Mouse (Mus musculus) T-helper 17 cell (primary cell): ENCODE measurements around the gene Glis3.

Experiments used
- in situ Hi-C, 2 experiments: fragments of 300-600 bp; cut with MboI, MseI; formaldehyde crosslinking; loops; 1 replicate in 1 of 2; 2 replicates in 1 of 2; pipeline ENCODE4 v1.15.1; 2025; ENCODE audit warnings: high pct_unique_total_duplicates in 2 of 2

Glis3 gene

DNA sequence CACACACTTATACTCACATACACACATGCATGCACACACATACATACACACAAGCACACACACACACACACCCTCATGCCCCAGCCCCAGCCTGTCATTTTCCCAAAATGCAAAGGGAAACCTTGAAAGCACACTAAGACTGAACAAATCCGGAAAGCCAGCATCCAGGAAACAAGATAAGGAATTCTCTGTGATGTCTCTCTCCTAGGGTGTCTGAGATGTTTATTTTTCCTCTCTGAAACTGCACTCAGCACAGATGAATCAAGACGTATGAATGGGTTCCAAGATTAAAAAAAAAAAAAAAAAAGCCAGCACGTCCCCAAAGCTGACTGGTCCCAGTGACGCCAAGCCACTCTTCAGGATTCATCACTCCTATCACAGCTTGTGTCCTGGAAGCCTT lies 85.7 kb downstream of the Glis3 start:
- in situ Hi-C loops, result no loop called here

DNA sequence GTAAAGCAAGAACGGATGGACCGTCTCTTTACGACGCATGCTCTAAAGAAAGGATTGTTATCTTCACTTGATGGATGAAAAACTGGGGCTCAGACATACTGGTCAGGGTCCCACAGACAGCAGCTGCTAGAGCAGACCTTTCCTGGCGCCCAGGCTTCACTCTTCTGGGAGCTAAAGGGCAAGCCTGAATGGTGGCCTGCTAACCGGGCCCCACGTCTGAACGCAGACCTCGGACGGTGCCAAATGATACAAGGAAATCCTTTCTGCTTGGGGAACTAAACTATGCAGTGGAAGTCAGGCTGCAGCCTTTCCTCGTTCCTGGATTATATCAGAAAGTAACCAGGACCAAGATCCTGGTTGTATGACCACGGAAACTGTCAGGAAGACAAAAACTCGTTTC lies 86.9 kb downstream of the Glis3 start:
- in situ Hi-C loops, result no loop called here

DNA sequence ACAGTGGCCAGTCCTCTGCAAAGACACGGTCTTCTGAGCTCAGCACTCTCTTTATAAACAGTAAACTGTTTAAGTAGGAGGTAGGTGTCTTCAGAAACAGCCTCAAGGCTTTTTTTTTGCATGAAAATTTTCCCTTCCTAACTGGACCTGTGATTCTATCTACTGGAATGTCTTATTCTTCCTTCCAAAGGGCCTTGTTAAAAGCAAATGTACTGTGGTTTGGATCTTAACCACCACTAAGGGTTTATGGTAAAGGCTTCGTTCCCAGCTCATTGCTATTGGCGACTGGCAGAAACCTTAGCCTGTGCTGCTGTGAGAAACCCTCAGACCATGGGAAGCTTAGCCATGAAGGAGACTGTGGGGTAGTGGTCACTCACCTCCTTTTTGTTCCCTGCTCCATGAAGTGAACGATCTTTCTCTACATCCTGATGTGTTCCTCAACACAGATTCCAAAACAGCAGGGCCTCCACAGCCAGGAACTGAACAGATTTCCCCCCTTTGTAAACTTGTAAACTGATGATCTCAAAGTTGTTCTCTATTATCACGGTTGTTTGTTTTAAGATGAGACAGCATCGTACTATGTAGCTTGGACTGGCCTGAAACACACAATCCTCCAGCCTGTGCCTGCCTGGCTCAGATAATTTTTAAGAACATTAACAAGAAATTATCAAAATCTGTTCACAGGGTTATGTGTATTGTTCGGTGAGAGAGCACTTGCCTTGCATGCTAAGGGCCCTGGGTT lies 88.0 kb downstream of the Glis3 start:
- in situ Hi-C loops, result no loop called here

DNA sequence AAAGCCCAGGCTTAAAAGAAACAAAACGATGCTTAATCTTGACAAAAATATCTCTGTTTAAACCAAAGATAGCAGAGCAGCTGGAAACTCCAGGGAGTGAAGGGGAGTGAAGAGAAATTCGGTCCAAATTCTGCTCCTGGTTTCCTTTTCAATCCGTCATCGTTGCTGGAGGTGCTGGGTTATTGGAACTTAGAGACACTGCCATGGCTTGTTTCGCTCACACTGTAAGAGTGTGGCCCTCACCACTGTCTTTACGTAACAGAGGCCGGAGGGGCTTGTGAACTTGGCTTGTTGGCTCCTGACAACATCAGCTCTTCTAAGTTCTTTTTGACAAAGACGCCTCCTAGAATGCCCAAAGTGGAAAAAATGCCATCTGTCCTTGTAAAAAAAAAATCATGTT lies 99.4 kb downstream of the Glis3 start:
- in situ Hi-C loops, result no loop called here

DNA sequence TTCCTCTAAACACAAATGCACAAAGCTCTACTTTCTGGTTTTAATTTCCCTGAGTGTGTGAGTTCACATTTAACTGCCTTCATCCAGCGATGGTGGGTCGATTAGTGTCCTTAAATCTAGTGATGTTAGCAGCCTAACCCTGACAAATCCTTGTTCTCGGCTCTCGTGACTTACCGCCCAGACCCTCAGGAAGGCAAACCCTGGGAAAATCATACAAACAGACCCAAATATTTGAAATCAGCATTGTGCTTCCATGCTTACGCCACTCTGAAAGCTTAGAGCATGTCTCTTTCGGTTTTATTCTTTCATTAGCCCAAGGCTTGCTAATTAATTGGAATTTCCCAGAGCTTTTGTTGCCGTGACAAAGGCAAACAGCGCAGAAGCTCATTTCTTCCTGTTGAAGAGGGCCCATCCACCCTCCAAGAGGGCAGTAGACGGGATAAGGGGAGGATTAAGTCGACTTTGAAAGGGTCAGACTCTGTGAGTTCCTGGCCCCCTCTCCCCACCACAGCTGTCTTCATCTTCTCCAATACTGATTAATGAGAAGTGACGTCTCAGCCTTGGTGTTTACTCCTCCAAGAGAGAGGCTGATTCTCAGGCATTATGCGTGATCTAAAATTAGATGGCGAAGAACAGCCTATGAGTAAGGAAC lies 100.0 kb downstream of the Glis3 start:
- in situ Hi-C loops, result no loop called here

DNA sequence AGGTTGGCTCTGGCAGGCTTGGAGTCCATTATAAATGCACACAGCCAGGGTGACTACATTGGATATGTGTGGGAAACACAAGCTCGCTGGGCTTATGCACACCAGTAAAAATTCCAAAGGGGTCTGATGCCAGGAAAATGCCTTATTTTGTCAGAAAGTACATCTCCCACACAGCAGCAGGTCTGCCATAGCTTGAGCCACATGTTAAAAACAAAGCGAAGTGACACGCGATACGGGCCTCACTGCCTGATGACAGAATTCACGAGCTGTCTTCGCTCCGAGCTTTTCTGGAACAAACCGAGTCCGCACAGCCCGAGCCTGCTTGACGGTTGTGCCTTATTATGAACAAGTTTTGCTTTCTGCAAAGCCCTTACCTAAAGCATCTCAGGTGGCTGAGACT lies 102.9 kb downstream of the Glis3 start:
- in situ Hi-C loops, result no loop called here

DNA sequence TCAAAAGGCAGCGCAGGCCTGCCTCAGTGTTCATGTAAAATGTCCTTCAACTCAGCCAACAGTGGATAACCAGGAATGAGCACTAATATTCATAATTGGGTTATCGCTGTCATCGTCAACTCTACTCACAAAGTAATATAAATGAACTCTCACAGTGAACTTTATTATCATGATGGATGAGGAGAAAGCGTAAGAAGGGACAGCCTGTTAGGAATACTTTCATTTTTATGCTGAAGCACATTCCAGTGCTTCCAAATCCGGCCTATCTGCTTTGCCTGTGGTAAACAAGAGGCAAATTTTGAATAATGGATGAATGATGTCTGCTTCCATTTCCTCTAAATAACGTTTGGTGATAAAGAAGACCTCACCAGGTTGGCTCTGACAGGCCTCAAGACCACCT lies 103.3 kb downstream of the Glis3 start:
- in situ Hi-C loops, result no loop called here

DNA sequence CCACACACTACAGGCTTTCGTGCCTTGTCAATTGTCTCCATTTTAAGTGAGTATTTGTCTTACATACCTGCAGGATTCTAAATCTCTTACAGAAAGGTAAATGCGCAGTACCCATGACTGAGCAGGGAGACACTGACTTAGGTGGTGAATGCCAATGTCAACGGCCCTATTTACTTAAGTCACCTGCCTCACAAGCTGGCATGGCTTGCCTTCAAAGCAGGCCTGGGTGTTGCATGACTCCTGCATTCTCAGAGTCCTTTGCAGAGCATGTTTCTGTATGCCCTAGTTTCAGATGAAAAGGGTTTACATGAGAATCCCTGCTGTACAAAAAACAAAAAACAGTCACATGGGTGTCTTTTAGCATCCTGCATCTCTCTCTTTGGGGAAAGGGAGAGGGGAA lies 106.2 kb downstream of the Glis3 start:
- in situ Hi-C loops, result no loop called here

DNA sequence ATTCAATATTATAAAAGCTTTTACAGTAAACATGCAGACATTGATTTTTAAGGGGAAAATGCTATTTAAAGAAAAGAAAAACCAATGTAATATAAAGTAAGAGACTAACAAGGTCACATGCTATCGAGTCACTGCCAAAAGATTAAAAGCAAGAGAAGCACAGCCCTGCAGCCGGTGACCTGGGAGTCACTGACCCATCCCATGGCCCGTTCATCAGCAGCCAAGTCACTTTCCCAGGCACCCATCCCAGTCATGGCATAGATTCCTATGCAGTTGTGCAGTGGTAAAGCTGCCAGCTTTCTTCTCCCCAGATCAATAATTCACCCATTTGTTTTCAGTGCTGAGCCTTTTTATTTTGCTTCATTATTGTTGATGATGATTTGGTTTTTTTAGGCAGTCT lies 110.0 kb downstream of the Glis3 start:
- in situ Hi-C loops, result no loop called here

DNA sequence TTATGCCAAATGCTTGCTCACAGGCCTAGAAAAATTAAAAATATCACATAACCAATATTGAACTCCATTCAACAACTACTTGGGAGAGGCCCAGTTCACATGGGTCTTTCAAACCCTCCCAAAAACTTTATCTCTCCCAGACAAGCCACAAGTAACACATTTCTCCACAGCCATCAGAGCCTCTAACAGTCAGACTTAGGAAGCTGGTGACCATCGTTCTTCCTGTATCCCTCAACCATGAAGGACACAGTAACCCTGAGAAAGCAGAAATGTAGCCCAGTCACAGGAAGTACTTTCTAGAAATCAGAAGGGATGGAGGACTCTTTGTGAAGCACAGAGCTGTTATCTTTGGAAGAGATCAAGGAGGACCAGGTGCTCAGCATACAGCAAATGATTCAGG lies 112.8 kb downstream of the Glis3 start:
- in situ Hi-C loops, result no loop called here

DNA sequence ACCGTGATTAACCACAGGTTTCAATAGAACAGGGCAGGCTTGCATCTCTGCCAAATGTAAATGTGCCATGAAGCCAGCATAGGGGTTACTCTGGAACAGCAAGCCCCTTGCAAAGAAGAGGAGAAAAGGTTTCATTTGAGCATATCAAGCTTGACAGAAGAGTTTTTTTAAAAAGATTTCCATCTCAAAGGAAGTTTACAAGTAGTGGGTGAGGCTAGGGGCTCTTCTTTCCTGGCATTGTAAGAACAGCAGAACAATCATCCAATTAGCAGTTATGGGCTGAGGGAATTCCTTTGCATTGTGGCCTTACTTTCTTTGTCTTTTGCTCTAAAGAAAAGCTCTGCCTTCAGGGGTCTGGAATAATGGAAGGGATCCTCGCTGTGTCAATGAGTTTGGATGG lies 113.3 kb downstream of the Glis3 start:
- in situ Hi-C loops, result no loop called here

DNA sequence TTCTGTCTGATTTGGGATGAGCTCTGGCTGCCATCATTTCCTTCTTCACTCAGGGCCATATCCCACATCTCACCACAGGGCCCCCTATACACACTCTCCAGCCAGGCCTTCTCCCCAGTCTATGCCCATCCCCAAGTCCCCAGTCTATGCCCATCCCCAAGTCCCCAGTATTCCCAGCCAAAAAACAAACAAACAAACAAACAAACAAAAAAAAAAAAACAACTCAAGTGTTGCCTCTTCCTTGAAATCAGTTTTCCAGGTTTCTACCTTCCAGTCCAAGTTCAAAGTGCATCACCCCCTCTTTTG lies 118.2 kb downstream of the Glis3 start:
- in situ Hi-C loops, result no loop called here

DNA sequence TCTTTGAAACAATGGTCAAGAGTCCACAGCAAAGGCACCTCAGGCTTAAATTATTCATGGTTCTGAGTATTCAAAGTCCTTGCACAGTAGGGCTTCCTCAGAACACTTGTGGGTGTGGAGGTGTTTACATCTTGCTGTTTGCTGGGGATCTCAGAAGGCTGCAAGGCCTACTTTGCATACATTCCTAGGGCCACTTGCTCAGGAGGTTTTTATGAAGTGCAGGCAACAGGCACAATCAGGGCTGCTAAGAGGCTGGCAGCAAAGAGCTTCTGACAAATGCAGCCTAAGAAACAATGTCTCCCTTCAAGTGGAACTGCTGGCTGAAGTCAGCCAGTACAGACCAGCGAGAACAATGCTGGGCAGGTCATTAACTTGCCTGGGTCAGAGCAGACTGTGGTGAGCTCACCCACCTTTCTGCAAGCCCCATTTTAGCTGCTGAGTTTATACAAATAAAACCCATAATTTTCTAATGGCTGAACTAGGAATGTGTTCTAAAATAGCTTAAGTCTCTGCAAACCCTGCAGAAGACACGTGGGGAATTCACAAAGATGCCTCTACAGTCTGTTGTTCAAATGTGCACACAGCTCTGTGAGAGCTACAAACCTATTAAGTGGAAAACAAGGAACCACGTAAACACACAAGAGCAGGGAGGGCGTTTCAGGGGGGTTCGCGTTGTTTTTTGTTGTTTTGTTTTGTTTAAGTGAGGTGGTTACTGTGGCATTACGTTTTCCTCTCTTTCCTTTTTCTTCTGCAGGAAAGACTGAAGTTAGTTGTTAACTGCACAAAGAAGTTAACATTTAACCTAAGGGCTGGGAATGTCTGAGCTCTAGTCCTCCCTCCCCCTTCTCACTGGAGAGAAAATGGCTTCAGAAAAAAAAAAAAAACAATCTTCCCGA lies 118.8 kb downstream of the Glis3 start:
- in situ Hi-C loops, result no loop called here

DNA sequence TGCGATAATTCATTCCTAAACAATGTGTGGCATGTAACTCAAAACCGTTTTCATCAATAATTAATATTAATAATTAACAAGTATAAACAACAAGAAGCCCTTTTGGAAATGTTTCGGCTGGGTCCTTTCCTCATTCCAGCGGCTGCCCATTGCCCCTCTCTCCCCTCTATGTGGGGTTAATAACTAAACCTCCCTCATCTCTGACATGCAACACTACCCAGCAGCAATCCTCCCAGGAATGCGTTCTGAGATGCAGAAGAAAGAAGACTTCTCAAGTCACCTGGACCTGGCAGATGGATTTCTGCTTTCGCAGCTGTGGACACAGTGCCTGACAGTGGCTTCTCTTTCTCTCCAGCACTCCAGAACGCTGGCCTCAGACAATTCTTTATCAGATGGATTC lies 120.0 kb downstream of the Glis3 start:
- in situ Hi-C loops, result no loop called here

DNA sequence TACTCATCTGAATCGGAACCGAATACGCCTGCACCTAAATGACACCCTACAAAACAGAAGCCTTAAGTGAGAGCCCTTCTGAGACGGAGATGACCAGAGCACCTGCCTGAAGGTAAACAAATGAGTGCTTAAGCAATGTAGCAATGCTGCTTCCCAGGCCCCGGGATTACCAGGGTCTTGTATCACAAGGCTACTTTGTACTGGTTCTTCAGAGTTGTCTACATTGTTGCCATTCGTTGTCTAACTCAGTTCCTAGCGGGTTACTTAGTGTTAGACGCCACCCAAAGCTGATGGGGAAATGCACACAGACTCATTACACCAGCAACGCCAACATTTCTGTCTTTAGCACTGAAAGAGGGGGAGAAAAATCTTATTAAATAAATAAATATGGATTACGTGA lies 120.5 kb downstream of the Glis3 start:
- in situ Hi-C loops, result no loop called here

DNA sequence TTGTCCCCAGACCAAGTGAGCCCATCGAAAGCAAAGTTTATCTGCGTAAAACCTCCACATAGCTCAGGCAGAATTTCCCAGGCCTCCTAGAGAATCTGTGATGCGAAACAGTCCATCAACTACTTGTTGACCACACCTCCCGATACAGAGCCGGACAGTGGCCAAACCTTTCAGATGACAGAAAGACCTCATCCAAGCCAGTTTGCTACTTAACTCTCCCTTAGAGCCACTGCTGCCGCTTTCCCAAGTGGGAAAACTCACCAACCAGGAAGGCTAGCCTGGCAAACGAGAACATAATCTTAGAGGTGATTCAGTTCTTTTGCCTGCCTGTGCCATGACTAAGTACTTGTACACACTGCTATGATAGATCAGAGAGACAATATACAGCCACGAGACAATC lies 121.2 kb downstream of the Glis3 start:
- in situ Hi-C loops, result no loop called here

DNA sequence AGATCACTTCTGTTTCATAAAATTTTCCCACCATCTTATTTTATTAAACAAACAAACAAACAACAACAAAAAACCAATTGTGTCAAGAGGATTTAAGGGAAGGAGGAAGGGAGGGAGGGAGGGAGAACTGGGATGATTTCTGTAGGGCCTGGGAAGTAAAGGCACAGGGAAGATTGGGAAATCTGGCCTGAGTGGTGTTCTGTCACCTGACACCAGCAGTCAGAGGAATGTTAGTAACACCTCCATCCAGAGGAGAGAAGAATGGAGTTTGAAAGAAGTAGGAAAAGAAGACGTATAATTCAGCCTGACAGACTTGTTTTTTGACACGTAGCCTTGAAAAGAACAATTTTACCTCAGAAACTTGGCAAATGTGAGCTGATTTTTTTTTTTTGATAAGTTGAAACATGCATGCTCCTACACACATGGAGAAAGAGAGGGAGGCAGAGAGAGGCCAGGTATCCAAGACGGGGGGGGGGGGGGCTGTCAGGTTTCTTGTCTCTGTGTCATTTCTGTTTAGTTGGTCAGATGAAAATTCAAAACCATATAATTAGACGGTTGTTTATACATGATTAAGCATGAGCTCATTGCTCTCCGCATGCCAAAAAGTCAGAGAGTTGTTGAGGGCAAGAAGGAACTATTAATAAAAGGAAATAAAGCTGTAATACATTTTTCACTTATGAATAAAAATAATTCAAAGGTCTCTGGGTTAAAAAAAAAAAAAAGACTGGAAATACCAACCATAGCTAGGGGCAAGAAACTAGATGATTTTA lies 122.1 kb downstream of the Glis3 start:
- in situ Hi-C loops, result no loop called here

DNA sequence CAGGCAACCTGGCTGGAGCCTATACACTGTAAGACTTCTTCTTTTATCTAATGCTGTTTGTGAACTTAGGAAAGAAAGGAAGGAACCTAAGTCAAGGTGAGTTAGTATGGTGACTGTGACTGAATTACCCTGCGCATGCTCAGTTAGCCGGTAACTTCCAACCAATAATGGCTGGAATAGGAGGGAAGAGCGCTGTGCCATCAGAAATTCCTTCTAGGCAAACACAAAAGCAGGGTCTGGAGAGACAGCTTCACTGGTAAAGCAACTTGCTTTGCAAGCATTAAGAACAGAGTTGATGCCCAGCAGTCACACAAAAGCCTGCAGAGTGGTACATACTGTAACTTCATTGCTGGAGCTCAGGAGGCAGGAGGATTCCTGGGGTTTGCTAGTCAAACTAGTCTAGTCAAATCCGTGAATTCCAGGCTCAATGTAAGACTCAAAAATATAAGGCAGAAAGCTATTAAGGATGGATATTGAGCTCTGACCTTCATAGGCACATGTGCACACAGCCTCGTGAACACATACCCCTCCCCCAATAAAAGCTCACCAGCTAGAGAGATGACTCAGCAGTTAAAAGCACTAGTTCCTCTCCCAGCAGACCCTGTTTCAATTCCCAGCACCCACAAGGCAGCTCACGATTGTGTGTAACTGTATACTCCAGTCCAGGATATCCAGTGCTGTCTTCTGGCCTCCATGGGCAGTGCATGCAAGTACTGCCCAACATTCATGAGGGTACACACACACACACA lies 124.5 kb downstream of the Glis3 start:
- in situ Hi-C loops, result no loop called here

DNA sequence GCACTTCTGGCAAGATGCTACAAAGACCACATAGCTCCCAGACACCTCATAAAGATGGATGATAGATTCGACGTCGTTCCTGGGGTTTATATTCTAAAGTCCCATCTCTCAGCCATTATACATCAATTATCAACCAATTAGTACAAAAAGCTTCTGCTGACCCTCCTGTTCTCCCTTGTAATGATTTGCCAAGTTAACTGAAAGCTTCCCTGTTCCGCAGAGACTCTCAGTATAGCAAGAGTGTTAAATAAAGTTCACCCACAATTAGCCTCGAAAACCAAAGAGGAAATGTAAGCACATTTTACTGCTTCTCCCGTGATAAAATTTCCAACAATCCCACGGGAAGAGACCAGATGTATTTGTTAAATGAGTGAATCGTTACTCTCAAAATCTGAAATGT lies 129.3 kb downstream of the Glis3 start:
- in situ Hi-C loops, result loop anchor here in 1 of 2 experiments (5.0 kb wide), 1 partner anchor 167 kb away; no protein-coding TSS in a partner anchor

DNA sequence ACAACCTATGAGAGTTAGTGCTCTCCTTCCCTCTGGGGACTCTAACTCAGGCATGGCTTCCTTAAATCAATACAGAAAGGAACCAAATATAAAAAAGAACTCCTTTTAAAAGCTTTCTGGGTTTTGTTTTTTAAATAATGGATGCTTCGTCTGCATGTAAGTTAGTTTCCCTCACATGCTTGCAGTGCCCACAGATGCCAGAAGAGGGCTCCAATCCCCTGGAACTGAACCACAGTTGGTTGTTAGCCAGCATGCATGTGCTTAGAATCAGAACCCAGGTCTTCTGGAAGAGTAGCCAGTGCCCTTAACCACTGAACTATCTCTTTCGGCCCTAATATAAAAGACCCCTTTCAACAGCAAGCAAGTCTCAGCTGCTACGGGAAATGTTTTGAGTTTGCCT lies 132.9 kb downstream of the Glis3 start:
- in situ Hi-C loops, result loop anchor here in 1 of 2 experiments (5.0 to 10.0 kb wide), 3 partner anchors 180 to 808 kb away; no protein-coding TSS in a partner anchor

DNA sequence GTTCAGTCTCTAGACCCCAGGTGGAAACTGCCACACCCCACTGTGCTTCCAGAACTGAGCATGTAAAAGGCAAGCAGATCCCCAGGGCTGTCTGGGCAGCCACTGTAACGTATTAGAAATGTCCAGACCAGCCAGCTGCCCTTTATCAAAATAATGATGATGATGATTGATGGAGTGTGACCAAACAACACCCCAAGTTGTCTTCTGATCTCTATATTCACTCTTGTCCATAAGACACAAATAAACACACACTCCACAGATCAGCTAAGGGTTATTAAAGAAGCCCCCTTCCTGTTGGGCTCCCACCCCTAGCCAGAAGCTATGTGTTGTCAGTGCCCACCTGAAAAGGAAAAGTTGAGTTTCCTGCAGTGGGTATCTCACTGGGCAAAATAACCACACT lies 134.4 kb downstream of the Glis3 start:
- in situ Hi-C loops, result loop anchor here in 1 of 2 experiments (5.0 to 10.0 kb wide), 3 partner anchors 182 to 809 kb away; no protein-coding TSS in a partner anchor
